Mouse (Mus musculus) liver, postnatal 0 days (tissue): Measurements from ENCODE around the gene Gm12695.

ENCODE experiments used
- CTCF ChIP-seq: sonication (generic); IDR thresholded peaks from 2 replicates; pipeline ENCODE4 v1.5.1; 2016; ENCODE audit warnings: antibody characterized with exemption, low read depth
- EP300 ChIP-seq: IDR thresholded peaks from 2 replicates; pipeline ENCODE4 v1.6.1; 2016; ENCODE audit warnings: antibody characterized with exemption, low read depth, mild to moderate bottlenecking

GRCm38 (mm10) chr4:96705281-96705951, 79.6 kb downstream of the Gm12695 start:
- TF ChIP-seq CTCF (peak; percentile 61), EP300 (no peak)
